ENCODE assay signal across 7 mouse cellular contexts in genomic region chr17:24151890-24152563, GRCm38 (mm10). TPM values are rescaled to one million over a fixed set of nuclear protein-coding genes. Genes with fewer than 3 reads are reported as not detected.
A peak's percentile ranks its signal among the peaks of the same experiment; 100 is the strongest.
DNase-seq lines count a peak whose midpoint lies in the region; ATAC-seq and TF ChIP-seq lines count a peak whose summit lies in the region.

No protein-coding gene starts in this region.

- 1% methylated on average over 26 of the region's 26 CpGs for WGBS in intestine, postnatal 0 days
- 2% methylated on average over 26 of the region's 26 CpGs for WGBS in limb, embryonic 13.5 days
- WGBS in midbrain, embryonic 16.5 days, result 2% methylated on average over 26 of the region's 26 CpGs

- peak; percentile 96 for TF ChIP-seq CTCF in intestine, postnatal 0 days (IDR thresholded peaks at IDR 0.05; ENCODE audit: low read depth)

- H3K36me3 ChIP-seq in intestine, postnatal 0 days (ENCODE audit: control insufficient read depth, insufficient read depth), result peaks cover 23% of the 10 kb centered on the region; the same call in 1 of the 2 replicates
- peaks cover 11% of the 10 kb centered on the region for H3K36me3 ChIP-seq in limb, embryonic 13.5 days
- 0 out of 2 replicates have a peak, but pooled peaks cover 4% of the 10 kb centered on the region for H3K36me3 ChIP-seq in midbrain, embryonic 16.5 days (ENCODE audit: control insufficient read depth, insufficient read depth, low read length)

- no peaks in the 10 kb centered on the region for H3K9me3 ChIP-seq in intestine, postnatal 0 days (ENCODE audit: control insufficient read depth)
- H3K9me3 ChIP-seq in limb, embryonic 13.5 days, result no peaks in the 10 kb centered on the region
- H3K9me3 ChIP-seq in midbrain, embryonic 16.5 days (replicated peaks; ENCODE audit: control insufficient read depth, low read length, poor library complexity, severe bottlenecking), result no peaks in the 10 kb centered on the region

- peak overlapping the region; percentile 34 for H3K4me3 ChIP-seq in intestine, postnatal 0 days (ENCODE audit: low read depth, low read length)
- peak overlapping the region; percentile 47 for H3K4me3 ChIP-seq in limb, embryonic 13.5 days
- H3K4me3 ChIP-seq in midbrain, embryonic 16.5 days (ENCODE audit: low read depth, low read length), result peak overlapping the region; percentile 27

- H3K4me2 ChIP-seq in intestine, postnatal 0 days (replicated peaks; ENCODE audit: low read depth), result peak overlapping the region; percentile 75
- peak overlapping the region; percentile 71 for H3K4me2 ChIP-seq in limb, embryonic 13.5 days (replicated peaks)
- H3K4me2 ChIP-seq in midbrain, embryonic 16.5 days (ENCODE audit: low read length), result peak overlapping the region; percentile 53

- no peaks in the 10 kb centered on the region for H3K27me3 ChIP-seq in intestine, postnatal 0 days (replicated peaks; ENCODE audit: control insufficient read depth, insufficient read depth, low read length)
- no peaks in the 10 kb centered on the region for H3K27me3 ChIP-seq in limb, embryonic 13.5 days
- no peaks in the 10 kb centered on the region for H3K27me3 ChIP-seq in midbrain, embryonic 16.5 days (ENCODE audit: control insufficient read depth, insufficient read depth, low read depth, low read length)

- ATAC-seq in granulocyte monocyte progenitor cell, adult 5-6 weeks (replicated peaks; ENCODE audit: poor library complexity, severe bottlenecking), result peak; percentile 96
- peak; percentile 88 for ATAC-seq in intestine, postnatal 0 days
- ATAC-seq in limb, embryonic 13.5 days (ENCODE audit: low FRiP score, low read depth), result peak; percentile 88
- peak; percentile 83 for ATAC-seq in midbrain, embryonic 16.5 days

- no peak overlapping the region for H3K27ac ChIP-seq in intestine, postnatal 0 days (ENCODE audit: low read depth, low read length)
- H3K27ac ChIP-seq in limb, embryonic 13.5 days, result no peak overlapping the region
- H3K27ac ChIP-seq in midbrain, embryonic 16.5 days (ENCODE audit: low read length), result no peak overlapping the region

- H3K4me1 ChIP-seq in intestine, postnatal 0 days (replicated peaks; ENCODE audit: control insufficient read depth, insufficient read depth, low read length), result peaks cover 3% of the 10 kb centered on the region; the same call in 1 of the 2 replicates
- peaks cover 12% of the 10 kb centered on the region for H3K4me1 ChIP-seq in limb, embryonic 13.5 days
- peaks cover 3% of the 10 kb centered on the region; the same call in 1 of the 2 replicates for H3K4me1 ChIP-seq in midbrain, embryonic 16.5 days (ENCODE audit: control insufficient read depth, insufficient read depth, low read length)

- H3K9ac ChIP-seq in intestine, postnatal 0 days (ENCODE audit: low read depth, low read length), result no peak overlapping the region
- H3K9ac ChIP-seq in limb, embryonic 13.5 days, result peak overlapping the region; percentile 62
- peak overlapping the region; percentile 27 for H3K9ac ChIP-seq in midbrain, embryonic 16.5 days (ENCODE audit: low read depth, low read length)

- DNase-seq in adrenal gland, adult 8-10 months, result peak; percentile 71
- DNase-seq in embryo, embryonic 11.5 days (ENCODE audit: low read depth, low spot score), result peak; percentile 69
- DNase-seq in spleen, postnatal 10 days (ENCODE audit: low spot score in 2 of 2), result peak; percentile 87 to 93

RNA-seq across cellular contexts. Expression of gene Pdpk1, which starts 1.3 kb away (rescaled TPM):
- 10 to 100 TPM; 46.0 to 63.6 (median 61.9) TPM for total RNA-seq in adrenal gland, adult 8-10 months (2022)
- 32.4 and 33.0 TPM in 2 replicates for total RNA-seq in granulocyte monocyte progenitor cell, adult 5-6 weeks (2014; fragmentation: Nextera tagmentation)
- 34.7 and 39.4 TPM in 2 replicates for total RNA-seq in granulocyte monocyte progenitor cell, adult 5-6 weeks (2017)
- polyA plus RNA-seq in intestine, postnatal 0 days (2015; fragmentation: Nextera tagmentation; extraction: Ambion mirVana), result 24.7 and 28.4 TPM in 2 replicates
- 37.9 and 38.2 TPM in 2 replicates for polyA plus RNA-seq in limb, embryonic 13.5 days (2015; fragmentation: Nextera tagmentation; extraction: Ambion mirVana)
- 69.2 and 78.5 TPM in 2 replicates for polyA plus RNA-seq in midbrain, embryonic 16.5 days (2015; fragmentation: Nextera tagmentation; extraction: Ambion mirVana)

RNA-seq across cellular contexts. Expression of gene Amdhd2, which starts 11.5 kb away (rescaled TPM):
- 10 to 100 TPM; 39.3 to 64.9 (median 50.3) TPM for total RNA-seq in adrenal gland, adult 8-10 months (2022)
- 60.4 and 63.2 TPM in 2 replicates for total RNA-seq in granulocyte monocyte progenitor cell, adult 5-6 weeks (2014; fragmentation: Nextera tagmentation)
- 54.4 and 66.4 TPM in 2 replicates for total RNA-seq in granulocyte monocyte progenitor cell, adult 5-6 weeks (2017)
- polyA plus RNA-seq in intestine, postnatal 0 days (2015; fragmentation: Nextera tagmentation; extraction: Ambion mirVana), result 159 and 172 TPM in 2 replicates
- 36.9 and 38.1 TPM in 2 replicates for polyA plus RNA-seq in limb, embryonic 13.5 days (2015; fragmentation: Nextera tagmentation; extraction: Ambion mirVana)
- polyA plus RNA-seq in midbrain, embryonic 16.5 days (2015; fragmentation: Nextera tagmentation; extraction: Ambion mirVana), result 31.1 and 31.6 TPM in 2 replicates

RNA-seq across cellular contexts. Expression of gene Atp6v0c, which starts 17.5 kb away (rescaled TPM):
- total RNA-seq in adrenal gland, adult 8-10 months (2022), result 100 to 1,000 TPM; 416 to 520 (median 442) TPM
- total RNA-seq in granulocyte monocyte progenitor cell, adult 5-6 weeks (2014; fragmentation: Nextera tagmentation), result 422 and 477 TPM in 2 replicates
- 134 and 143 TPM in 2 replicates for total RNA-seq in granulocyte monocyte progenitor cell, adult 5-6 weeks (2017)
- 1,362 and 1,364 TPM in 2 replicates for polyA plus RNA-seq in intestine, postnatal 0 days (2015; fragmentation: Nextera tagmentation; extraction: Ambion mirVana)
- polyA plus RNA-seq in limb, embryonic 13.5 days (2015; fragmentation: Nextera tagmentation; extraction: Ambion mirVana), result 446 and 468 TPM in 2 replicates
- polyA plus RNA-seq in midbrain, embryonic 16.5 days (2015; fragmentation: Nextera tagmentation; extraction: Ambion mirVana), result 1,371 and 1,629 TPM in 2 replicates

RNA-seq across cellular contexts. Expression of gene Tbc1d24, which starts 53.3 kb away (rescaled TPM):
- total RNA-seq in adrenal gland, adult 8-10 months (2022), result 10 to 100 TPM; 18.8 to 24.3 (median 23.8) TPM
- total RNA-seq in granulocyte monocyte progenitor cell, adult 5-6 weeks (2014; fragmentation: Nextera tagmentation), result 12.4 and 27.9 TPM in 2 replicates
- 4.8 and 6.4 TPM in 2 replicates for total RNA-seq in granulocyte monocyte progenitor cell, adult 5-6 weeks (2017)
- polyA plus RNA-seq in intestine, postnatal 0 days (2015; fragmentation: Nextera tagmentation; extraction: Ambion mirVana), result 3.1 and 3.4 TPM in 2 replicates
- 9.1 and 10.2 TPM in 2 replicates for polyA plus RNA-seq in limb, embryonic 13.5 days (2015; fragmentation: Nextera tagmentation; extraction: Ambion mirVana)
- 30.6 and 30.8 TPM in 2 replicates for polyA plus RNA-seq in midbrain, embryonic 16.5 days (2015; fragmentation: Nextera tagmentation; extraction: Ambion mirVana)

RNA-seq across cellular contexts. Expression of gene Ntn3, which starts 57.3 kb away (rescaled TPM):
- total RNA-seq in adrenal gland, adult 8-10 months (2022), result 1 to 10 TPM; 1.7 to 4.2 (median 2.9) TPM
- total RNA-seq in granulocyte monocyte progenitor cell, adult 5-6 weeks (2014; fragmentation: Nextera tagmentation), result 0.11 TPM in 1 of 2 replicates, not detected in the other
- 0.04 TPM in 1 of 2 replicates, not detected in the other for total RNA-seq in granulocyte monocyte progenitor cell, adult 5-6 weeks (2017)
- 2.0 and 2.1 TPM in 2 replicates for polyA plus RNA-seq in intestine, postnatal 0 days (2015; fragmentation: Nextera tagmentation; extraction: Ambion mirVana)
- polyA plus RNA-seq in limb, embryonic 13.5 days (2015; fragmentation: Nextera tagmentation; extraction: Ambion mirVana), result 14.5 and 14.9 TPM in 2 replicates
- polyA plus RNA-seq in midbrain, embryonic 16.5 days (2015; fragmentation: Nextera tagmentation; extraction: Ambion mirVana), result 3.9 and 4.4 TPM in 2 replicates
